Mouse (Mus musculus) C2C12 (cell line): ENCODE measurements around the gene Arhgef39.

Experiments
- CEBPB ChIP-seq: IDR thresholded peaks from one replicate; pipeline ENCODE4 v1.6.1; 2011; ENCODE audit warnings: low read depth, mild to moderate bottlenecking, control low read depth, moderate library complexity
- CTCF ChIP-seq: IDR thresholded peaks from one replicate; pipeline ENCODE4 v1.5.1; 2011; ENCODE audit not compliant: control insufficient read depth, insufficient read depth, insufficient read length
- MYOD1 ChIP-seq: IDR thresholded peaks from one replicate; pipeline ENCODE4 v1.6.1; 2011; ENCODE audit warnings: low read depth; ENCODE audit not compliant: control insufficient read depth, insufficient read length
- MYOG ChIP-seq: IDR thresholded peaks from one replicate; pipeline ENCODE4 v1.6.1; 2011; ENCODE audit not compliant: control insufficient read depth, insufficient read length; ENCODE audit errors: extremely low read depth
- USF1 ChIP-seq: IDR thresholded peaks from one replicate; pipeline ENCODE4 v1.6.1; 2011; ENCODE audit warnings: low read depth, mild to moderate bottlenecking, control low read depth, moderate library complexity

DNA sequence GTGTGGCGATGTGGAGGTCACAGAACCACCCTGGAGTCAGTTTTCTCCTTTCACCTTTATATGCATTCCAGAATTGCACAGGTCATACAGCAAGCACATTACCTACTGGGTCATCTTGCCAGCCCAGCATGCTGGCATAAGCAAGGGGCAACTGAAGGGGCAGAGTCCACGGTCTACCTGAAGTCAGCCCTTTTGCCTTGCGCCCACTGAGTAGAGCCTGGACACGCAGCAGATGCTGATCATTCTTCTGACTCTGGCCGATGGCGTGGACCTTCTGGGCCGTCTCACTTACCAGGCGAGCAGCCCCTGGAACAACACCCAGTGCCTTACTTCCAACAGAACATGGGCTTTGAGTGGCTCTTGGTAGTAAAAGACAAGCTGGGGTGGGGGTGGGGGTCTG lies 2.1 kb downstream of the Arhgef39 start:
- TF ChIP-seq USF1 (no peak), CTCF (no peak), MYOD1 (no peak), CEBPB (no peak), MYOG (no peak)
